In the genomic region with DNA sequence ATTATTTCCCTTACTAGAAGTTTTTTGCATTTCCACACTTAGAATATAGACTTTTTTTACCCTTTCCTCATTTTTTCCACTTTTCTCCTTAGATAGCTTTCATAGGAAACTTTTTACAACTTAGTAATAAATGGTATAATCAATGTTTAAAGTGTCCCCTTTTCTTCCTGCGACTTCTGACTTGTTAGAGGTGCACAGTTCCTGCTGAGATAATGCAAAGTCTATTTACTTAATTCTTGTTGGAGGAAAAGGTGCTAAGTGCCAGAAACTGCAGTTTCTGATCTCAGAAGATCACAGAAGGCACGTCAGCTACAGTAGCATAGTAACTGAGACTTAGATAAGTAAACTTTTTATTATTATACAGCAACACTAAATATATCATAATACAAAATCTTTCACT, we compare ENCODE assay signal across 16 mouse cellular contexts.
"Had no signal": no experiment of that assay in that cellular context is flagged by ENCODE, and none has a peak within 500 bp of the region (broad histone marks: within the 10 kb centered on the region; RNA-seq: fewer than 3 reads in every experiment).

No protein-coding gene starts in this region.

- H3K4me3 ChIP-seq: neural tube, embryonic 13.5 days; neural tube, embryonic 15.5 days; stomach, embryonic 15.5 days had no signal

- H3K9ac ChIP-seq: neural tube, embryonic 13.5 days; neural tube, embryonic 15.5 days; stomach, embryonic 15.5 days had no signal

- H3K9me3 ChIP-seq: neural tube, embryonic 13.5 days; neural tube, embryonic 15.5 days; stomach, embryonic 15.5 days had no signal

- H3K27ac ChIP-seq: neural tube, embryonic 13.5 days; neural tube, embryonic 15.5 days; stomach, embryonic 15.5 days; stomach, postnatal 0 days had no signal

- H3K4me2 ChIP-seq: neural tube, embryonic 13.5 days; neural tube, embryonic 15.5 days; stomach, embryonic 15.5 days had no signal

- H3K4me1 ChIP-seq: neural tube, embryonic 13.5 days; neural tube, embryonic 15.5 days; stomach, embryonic 15.5 days had no signal

- H3K27me3 ChIP-seq: neural tube, embryonic 13.5 days; neural tube, embryonic 15.5 days; stomach, embryonic 15.5 days had no signal

- DNase-seq: retina, postnatal 1 day; right cerebral cortex, adult 18-20 months; right cerebral cortex, postnatal 14 days; right cerebral cortex, postnatal 25 days; right cerebral cortex, postnatal 4 days; spleen, adult 18-20 months; thymus, adult 18-20 months; thymus, adult 2 months; thymus, postnatal 14 days; thymus, postnatal 25 days; thymus, postnatal 36 days; thymus, postnatal 4 days had no signal

- H3K36me3 ChIP-seq: neural tube, embryonic 13.5 days; neural tube, embryonic 15.5 days; stomach, embryonic 15.5 days had no signal
